Mouse (Mus musculus): ENCODE results near the gene Rhot1.

- TF ChIP-seq CTCF (IDR thresholded peaks at IDR 0.05; ENCODE audit: control insufficient read depth, insufficient read depth, insufficient replicate concordance, low read depth, low read length) (no peak), POLR2A (IDR thresholded peaks at IDR 0.05; ENCODE audit: control insufficient read depth, low read depth, low read length) (no peak)
These were observed 96.0 kb downstream of the Rhot1 start for GRCm38 (mm10) chr11:80304846-80305245.
